Mouse (Mus musculus) ES-E14 (cell line): Measurements from ENCODE around the gene Cntnap2.

Experiments
- CHD2 ChIP-seq: IDR thresholded peaks from 2 replicates; pipeline ENCODE4 v1.6.1; 2014; ENCODE audit warnings: mild to moderate bottlenecking, low read depth, low read length, inconsistent platforms
- HCFC1 ChIP-seq: IDR thresholded peaks from 2 replicates; pipeline ENCODE4 v1.6.1; 2012; ENCODE audit warnings: low read length, inconsistent platforms, borderline replicate concordance; ENCODE audit not compliant: insufficient read depth
- MAFK ChIP-seq: IDR thresholded peaks from 2 replicates; pipeline ENCODE4 v1.6.1; 2014; ENCODE audit warnings: mild to moderate bottlenecking, low read depth, low read length, inconsistent platforms; ENCODE audit not compliant: insufficient read depth
- ZC3H11A ChIP-seq: IDR thresholded peaks from 2 replicates; pipeline ENCODE4 v1.6.1; 2012; ENCODE audit warnings: low read depth, mild to moderate bottlenecking, inconsistent platforms, low read length, borderline replicate concordance
- ZNF384 ChIP-seq: IDR thresholded peaks from 2 replicates; pipeline ENCODE4 v1.6.1; 2012; ENCODE audit warnings: low read depth, low read length, inconsistent platforms

DNA sequence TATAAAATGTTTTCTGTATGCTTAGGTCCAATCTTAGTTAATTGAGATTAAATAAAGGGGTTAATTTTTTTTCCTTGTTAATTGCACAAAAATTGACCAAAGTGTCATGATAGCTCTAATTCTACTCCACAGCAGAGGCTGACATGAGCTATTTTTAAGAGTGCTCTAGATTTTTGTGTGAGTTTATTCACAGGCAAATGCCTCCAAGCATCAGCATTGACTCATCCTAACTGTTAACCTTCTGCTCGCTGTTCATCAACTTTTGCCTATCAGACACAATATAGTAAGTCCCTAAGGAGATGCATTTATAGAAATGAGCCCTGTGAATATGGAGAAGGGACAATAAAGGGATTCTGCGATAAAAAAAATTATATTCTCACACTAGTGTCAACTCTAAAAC lies 1138.1 kb downstream of the Cntnap2 start:
- TF ChIP-seq ZC3H11A (no peak), CHD2 (no peak), MAFK (no peak), HCFC1 (no peak), ZNF384 (no peak)
